Mouse (Mus musculus) testis, adult 2 months (tissue): ENCODE measurements at regions not wholly inside any gene's neighbourhood (a gene's known extent, or its start where the extent isn't known, plus 50 kb on each side); places are given as distances from the start of the nearest gene placed in this dataset.

Experiments used
- H3K27ac ChIP-seq: fragments of 200-500 bp; 2 replicates; pipeline ENCODE4 v1.5.1; 2012; ENCODE audit warnings: low read depth, low read length; ENCODE audit not compliant: control insufficient read depth, insufficient read depth
- H3K27me3 ChIP-seq: fragments of 200-500 bp; 2 replicates; pipeline ENCODE4 v1.6.1; 2012; ENCODE audit warnings: mild to moderate bottlenecking, low read length, moderate library complexity; ENCODE audit not compliant: control insufficient read depth, insufficient read depth
- H3K36me3 ChIP-seq: fragments of 200-500 bp; 2 replicates; pipeline ENCODE4 v1.6.1; 2012; ENCODE audit warnings: mild to moderate bottlenecking, low read length; ENCODE audit not compliant: control insufficient read depth, insufficient read depth
- H3K4me1 ChIP-seq: fragments of 200-500 bp; 2 replicates; pipeline ENCODE4 v1.6.1; 2012; ENCODE audit warnings: low read length; ENCODE audit not compliant: control insufficient read depth, insufficient read depth
- H3K4me3 ChIP-seq: fragments of 200-500 bp; 2 replicates; pipeline ENCODE4 v1.5.1; 2012; ENCODE audit warnings: low read depth, mild to moderate bottlenecking, low read length, moderate library complexity, mixed read lengths; ENCODE audit not compliant: control insufficient read depth
- CTCF ChIP-seq: fragments of 200-500 bp; IDR thresholded peaks from 2 replicates; pipeline ENCODE4 v1.5.1; 2012; ENCODE audit warnings: low read depth, mild to moderate bottlenecking, inconsistent platforms, low read length, moderate library complexity; ENCODE audit not compliant: control insufficient read depth, insufficient read depth, insufficient replicate concordance
- POLR2A ChIP-seq: fragments of 200-500 bp; IDR thresholded peaks from 2 replicates; pipeline ENCODE4 v1.6.1; 2012; ENCODE audit warnings: low read depth, mild to moderate bottlenecking, inconsistent platforms, low read length, moderate library complexity; ENCODE audit not compliant: control insufficient read depth

GRCm38 (mm10) chr3:52527010-52527754 is 259.0 kb downstream of the Foxo1 start:
- H3K4me1 ChIP-seq = no peaks in the 10 kb centered on the region

GRCm38 (mm10) chr3:52522886-52523285 is 254.8 kb downstream of the Foxo1 start:
- Histone ChIP-seq H3K27ac (no peak overlapping the region), H3K4me3 (0 out of 2 replicates have a peak overlapping the region, but pooled peaks have one; percentile 11), H3K4me1 (no peaks in the 10 kb centered on the region; the same call in 1 of the 2 replicates), H3K36me3 (no peaks in the 10 kb centered on the region), H3K27me3 (no peaks in the 10 kb centered on the region)
- TF ChIP-seq CTCF (no peak), POLR2A (no peak)

More at GRCm38 (mm10) chr3:52527010-52527754, 259.0 kb downstream of the Foxo1 start:
- TF ChIP-seq POLR2A = no peak
- no peak for TF ChIP-seq CTCF
- Histone ChIP-seq H3K27me3 (no peaks in the 10 kb centered on the region), H3K4me3 (no peak overlapping the region), H3K36me3 (no peaks in the 10 kb centered on the region), H3K27ac (no peak overlapping the region)

- Histone ChIP-seq H3K27ac (no peak overlapping the region), H3K4me3 (no peak overlapping the region), H3K4me1 (no peaks in the 10 kb centered on the region; the same call in 1 of the 2 replicates), H3K27me3 (no peaks in the 10 kb centered on the region), H3K36me3 (no peaks in the 10 kb centered on the region)
- TF ChIP-seq CTCF (no peak), POLR2A (no peak)
Observed at GRCm38 (mm10) chr3:52520609-52520947, 252.4 kb downstream of the Foxo1 start.

GRCm38 (mm10) chr3:52519910-52520608 is 251.9 kb downstream of the Foxo1 start:
- H3K27me3 ChIP-seq = no peaks in the 10 kb centered on the region
- H3K4me1 ChIP-seq = no peaks in the 10 kb centered on the region; the same call in 1 of the 2 replicates
- TF ChIP-seq CTCF = no peak
- TF ChIP-seq POLR2A = no peak
- no peak overlapping the region for H3K27ac ChIP-seq
- H3K36me3 ChIP-seq = no peaks in the 10 kb centered on the region
- H3K4me3 ChIP-seq = no peak overlapping the region

- H3K4me1 ChIP-seq = no peaks in the 10 kb centered on the region; the same call in 1 of the 2 replicates
- no peaks in the 10 kb centered on the region for H3K27me3 ChIP-seq
- H3K36me3 ChIP-seq = no peaks in the 10 kb centered on the region
- TF ChIP-seq POLR2A (no peak), CTCF (no peak)
- H3K4me3 ChIP-seq = no peak overlapping the region
- no peak overlapping the region for H3K27ac ChIP-seq
Observed at GRCm38 (mm10) chr3:52517808-52518207, 249.7 kb downstream of the Foxo1 start.

GRCm38 (mm10) chr3:52516691-52517090 is 248.6 kb downstream of the Foxo1 start:
- Histone ChIP-seq H3K4me3 (no peak overlapping the region), H3K27ac (no peak overlapping the region), H3K4me1 (no peaks in the 10 kb centered on the region; the same call in 1 of the 2 replicates), H3K36me3 (no peaks in the 10 kb centered on the region), H3K27me3 (no peaks in the 10 kb centered on the region)
- no peak for TF ChIP-seq CTCF
- no peak for TF ChIP-seq POLR2A

GRCm38 (mm10) chr3:52512761-52513160 is 244.6 kb downstream of the Foxo1 start:
- H3K36me3 ChIP-seq = no peaks in the 10 kb centered on the region

More at GRCm38 (mm10) chr3:52512761-52513160, 244.6 kb downstream of the Foxo1 start:
- TF ChIP-seq CTCF = no peak
- no peak for TF ChIP-seq POLR2A
- Histone ChIP-seq H3K27ac (no peak overlapping the region), H3K4me3 (no peak overlapping the region), H3K27me3 (no peaks in the 10 kb centered on the region), H3K4me1 (peaks cover 2% of the 10 kb centered on the region; the same call in 1 of the 2 replicates)
